In the genomic region with DNA sequence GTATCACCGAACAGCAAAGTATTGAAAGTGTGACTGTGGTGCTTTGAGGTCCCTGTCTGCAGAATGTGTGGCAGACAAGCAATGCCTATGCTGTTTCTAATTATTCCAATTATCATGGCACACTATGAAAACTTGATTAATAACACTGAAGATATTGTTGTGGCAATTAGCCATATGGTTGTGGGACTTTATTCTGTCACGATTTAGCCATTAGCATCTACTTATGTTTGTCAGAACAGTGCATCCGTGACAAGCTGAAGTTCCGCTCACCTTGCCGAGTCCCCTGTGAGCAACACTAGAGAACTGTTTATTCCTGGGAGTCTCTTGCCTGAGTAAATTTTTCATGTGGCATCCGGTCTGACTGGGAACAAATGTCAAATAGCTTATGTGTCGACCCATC, we compare ENCODE assay signal across 29 mouse cellular contexts.
DNase-seq lines count a peak whose midpoint lies in the region; ATAC-seq and TF ChIP-seq lines count a peak whose summit lies in the region.
"Had no signal": no experiment of that assay in that cellular context is flagged by ENCODE, and none has a peak within 500 bp of the region (broad histone marks: within the 10 kb centered on the region; RNA-seq: fewer than 3 reads in every experiment).

No protein-coding gene starts in this region.

- 63% methylated on average over 7 of the region's 7 CpGs for WGBS in hindbrain, embryonic 13.5 days
- 84% methylated on average over 7 of the region's 7 CpGs for WGBS in hindbrain, embryonic 11.5 days
- 62% methylated on average over 7 of the region's 7 CpGs for WGBS in neural tube, embryonic 13.5 days
- 51% methylated on average over 7 of the region's 7 CpGs for WGBS in neural tube, embryonic 15.5 days

- no peaks in the 10 kb centered on the region for H3K4me1 ChIP-seq in hindbrain, embryonic 13.5 days (replicated peaks)
- no peaks in the 10 kb centered on the region for H3K4me1 ChIP-seq in hindbrain, embryonic 11.5 days (replicated peaks; ENCODE audit: control insufficient read depth, insufficient read depth, low read length)
- no peaks in the 10 kb centered on the region for H3K4me1 ChIP-seq in neural tube, embryonic 13.5 days (replicated peaks)
- no peaks in the 10 kb centered on the region for H3K4me1 ChIP-seq in neural tube, embryonic 15.5 days
- H3K4me1 ChIP-seq: embryonic facial prominence, embryonic 13.5 days; embryonic facial prominence, embryonic 15.5 days; forebrain, embryonic 10.5 days; forebrain, embryonic 12.5 days had no signal

- H3K4me3 ChIP-seq in hindbrain, embryonic 13.5 days: no peak overlapping the region
- H3K4me3 ChIP-seq in hindbrain, embryonic 11.5 days (ENCODE audit: low read depth, low read length): no peak overlapping the region
- H3K4me3 ChIP-seq in neural tube, embryonic 13.5 days: no peak overlapping the region
- H3K4me3 ChIP-seq in neural tube, embryonic 15.5 days (replicated peaks): no peak overlapping the region
- H3K4me3 ChIP-seq: embryonic facial prominence, embryonic 13.5 days; embryonic facial prominence, embryonic 15.5 days; erythroblast, embryonic 14.5 days; forebrain, embryonic 10.5 days; forebrain, embryonic 12.5 days had no signal

- DNase-seq in hindbrain, embryonic 11.5 days (ENCODE audit: low spot score): no peak
- peak; percentile 3 for DNase-seq in brain, embryonic 14.5 days (ENCODE audit: low read depth)
- DNase-seq in retina, postnatal 1 day: peak; percentile 72
- no peak for DNase-seq in heart, adult 18-20 months
- DNase-seq: adrenal gland, adult 8-10 months; adrenal gland, postnatal 14 days; adrenal gland, postnatal 36 days; B cell, adult 2 months; cerebellum, adult 11 months; cerebellum, adult 18-20 months; cerebellum, adult 8-10 months; cerebellum, adult 9-11 months; cerebellum, postnatal 14 days; cerebellum, postnatal 36 days; embryo, embryonic 11 days had no signal

- no peak overlapping the region for H3K4me2 ChIP-seq in hindbrain, embryonic 13.5 days
- H3K4me2 ChIP-seq in hindbrain, embryonic 11.5 days (replicated peaks; ENCODE audit: low read depth, low read length): no peak overlapping the region
- no peak overlapping the region for H3K4me2 ChIP-seq in neural tube, embryonic 13.5 days
- no peak overlapping the region for H3K4me2 ChIP-seq in neural tube, embryonic 15.5 days
- H3K4me2 ChIP-seq: embryonic facial prominence, embryonic 13.5 days; embryonic facial prominence, embryonic 15.5 days; forebrain, embryonic 12.5 days had no signal

- no peaks in the 10 kb centered on the region for H3K9me3 ChIP-seq in hindbrain, embryonic 13.5 days
- H3K9me3 ChIP-seq in hindbrain, embryonic 11.5 days (ENCODE audit: control insufficient read depth, low read length): no peaks in the 10 kb centered on the region
- no peaks in the 10 kb centered on the region for H3K9me3 ChIP-seq in neural tube, embryonic 13.5 days
- H3K9me3 ChIP-seq in neural tube, embryonic 15.5 days (replicated peaks): no peaks in the 10 kb centered on the region
- H3K9me3 ChIP-seq: embryonic facial prominence, embryonic 13.5 days; embryonic facial prominence, embryonic 15.5 days; forebrain, embryonic 10.5 days; forebrain, embryonic 12.5 days; G1E had no signal

- H3K9ac ChIP-seq in hindbrain, embryonic 13.5 days: no peak overlapping the region
- H3K9ac ChIP-seq in hindbrain, embryonic 11.5 days (ENCODE audit: low read depth, low read length): no peak overlapping the region
- H3K9ac ChIP-seq in neural tube, embryonic 13.5 days: no peak overlapping the region
- H3K9ac ChIP-seq in neural tube, embryonic 15.5 days (replicated peaks): no peak overlapping the region
- H3K9ac ChIP-seq: embryonic facial prominence, embryonic 13.5 days; embryonic facial prominence, embryonic 15.5 days; forebrain, embryonic 12.5 days had no signal

- TF ChIP-seq POLR2A in brain, embryonic 14.5 days (IDR thresholded peaks at IDR 0.05; ENCODE audit: borderline replicate concordance, extremely low read depth, insufficient read depth, insufficient read length, poor library complexity, severe bottlenecking): no peak

- H3K27ac ChIP-seq in hindbrain, embryonic 13.5 days: no peak overlapping the region
- H3K27ac ChIP-seq in hindbrain, embryonic 11.5 days (ENCODE audit: low read depth, low read length): no peak overlapping the region
- no peak overlapping the region for H3K27ac ChIP-seq in neural tube, embryonic 13.5 days (replicated peaks)
- no peak overlapping the region for H3K27ac ChIP-seq in neural tube, embryonic 15.5 days (replicated peaks)
- H3K27ac ChIP-seq: embryonic facial prominence, embryonic 13.5 days; embryonic facial prominence, embryonic 15.5 days; forebrain, embryonic 10.5 days; forebrain, embryonic 12.5 days had no signal

- no peaks in the 10 kb centered on the region for H3K27me3 ChIP-seq in hindbrain, embryonic 13.5 days
- H3K27me3 ChIP-seq in hindbrain, embryonic 11.5 days (ENCODE audit: control insufficient read depth, insufficient read depth, low read length): no peaks in the 10 kb centered on the region
- H3K27me3 ChIP-seq in neural tube, embryonic 13.5 days: no peaks in the 10 kb centered on the region
- no peaks in the 10 kb centered on the region for H3K27me3 ChIP-seq in neural tube, embryonic 15.5 days (replicated peaks)
- H3K27me3 ChIP-seq: CH12.LX; embryonic facial prominence, embryonic 13.5 days; embryonic facial prominence, embryonic 15.5 days; forebrain, embryonic 12.5 days; Patski had no signal

- no peak for TF ChIP-seq CTCF in brain, embryonic 14.5 days (IDR thresholded peaks at IDR 0.05; ENCODE audit: borderline replicate concordance, extremely low read depth, insufficient read depth, insufficient read length)

- peak; percentile 52; the same call in 1 of the 2 replicates for ATAC-seq in hindbrain, embryonic 13.5 days (ENCODE audit: low FRiP score)
- ATAC-seq in hindbrain, embryonic 11.5 days (ENCODE audit: low FRiP score): no peak
- peak; percentile 19; the same call in 1 of the 2 replicates for ATAC-seq in neural tube, embryonic 13.5 days (ENCODE audit: low read depth)
- no peak for ATAC-seq in neural tube, embryonic 15.5 days (ENCODE audit: low FRiP score)
- ATAC-seq: activated CD4-positive, CD25-positive, alpha-beta regulatory T cell, adult 4 months; CD4-positive, CD25-positive, alpha-beta regulatory T cell, adult 4 months; forebrain, embryonic 14.5 days; Patski had no signal

- H3K36me3 ChIP-seq in hindbrain, embryonic 13.5 days: no peaks in the 10 kb centered on the region
- no peaks in the 10 kb centered on the region for H3K36me3 ChIP-seq in hindbrain, embryonic 11.5 days (ENCODE audit: control insufficient read depth, insufficient read depth, low read length)
- H3K36me3 ChIP-seq in neural tube, embryonic 13.5 days: no peaks in the 10 kb centered on the region
- no peaks in the 10 kb centered on the region for H3K36me3 ChIP-seq in neural tube, embryonic 15.5 days
- H3K36me3 ChIP-seq: embryonic facial prominence, embryonic 13.5 days; embryonic facial prominence, embryonic 15.5 days; forebrain, embryonic 10.5 days; forebrain, embryonic 12.5 days had no signal

Comparison
In these comparisons a context has a peak if more than half of its experiments do, and no peak if none do; other contexts are left out.
1. ATAC-seq: peak in hindbrain, embryonic 13.5 days (single experiment) and neural tube, embryonic 13.5 days (single experiment); none in hindbrain, embryonic 11.5 days (single experiment) and neural tube, embryonic 15.5 days (single experiment).
2. DNase-seq: peak in brain, embryonic 14.5 days (single experiment) and retina, postnatal 1 day (single experiment); none in hindbrain, embryonic 11.5 days (single experiment) and heart, adult 18-20 months (0 of 2).